Mouse (Mus musculus) heart, embryonic 15.5 days (tissue): ENCODE measurements at regions not wholly inside any gene's neighbourhood (a gene's known extent, or its start where the extent isn't known, plus 50 kb on each side); places are given as distances from the start of the nearest gene placed in this dataset.

Source experiments
- ATAC-seq: fragments of 200-750 bp; cut with Nextera tagmentation; replicated peaks from 2 replicates; pipeline ENCODE4 v1.8.0; 2017; ENCODE audit warnings: low read depth, moderate TSS enrichment; ENCODE audit not compliant: insufficient number of reproducible peaks, insufficient read depth, low FRiP score
- H3K27ac ChIP-seq: fragments of 300-500 bp; sonication (generic); 2 replicates; pipeline ENCODE4 v1.5.1; 2015; ENCODE audit warnings: mild to moderate bottlenecking, inconsistent platforms
- H3K27me3 ChIP-seq: fragments of 300-500 bp; sonication (generic); 2 replicates; pipeline ENCODE4 v1.6.1; 2015; ENCODE audit warnings: inconsistent platforms
- H3K36me3 ChIP-seq: fragments of 300-500 bp; sonication (generic); 2 replicates; pipeline ENCODE4 v1.6.1; 2015; ENCODE audit warnings: mild to moderate bottlenecking, inconsistent platforms
- H3K4me1 ChIP-seq: fragments of 300-500 bp; sonication (generic); replicated peaks from 2 replicates; pipeline ENCODE4 v1.6.1; 2015; ENCODE audit warnings: inconsistent platforms
- H3K4me2 ChIP-seq: fragments of 300-500 bp; sonication (generic); 2 replicates; pipeline ENCODE4 v1.6.1; 2015; ENCODE audit warnings: inconsistent platforms, mild to moderate bottlenecking, moderate library complexity
- H3K4me3 ChIP-seq: fragments of 300-500 bp; sonication (generic); 2 replicates; pipeline ENCODE4 v1.5.1; 2015; ENCODE audit warnings: mild to moderate bottlenecking, inconsistent platforms
- H3K9ac ChIP-seq: fragments of 300-500 bp; sonication (generic); 2 replicates; pipeline ENCODE4 v1.6.1; 2015; ENCODE audit warnings: mild to moderate bottlenecking, inconsistent platforms
- H3K9me3 ChIP-seq: fragments of 300-500 bp; sonication (generic); replicated peaks from 2 replicates; pipeline ENCODE4 v1.6.1; 2016; ENCODE audit warnings: inconsistent platforms
- WGBS: fragments of 180-500 bp; shearing (Covaris S2); methylation state at CpG from one replicate; pipeline ENCODE4 v1.1.7; 2015; ENCODE audit warnings: mixed read lengths; 5-methylcytosine and 5-hydroxymethylcytosine counted together

- 48% methylated on average over 7 of the region's 7 CpGs for WGBS
- no peak for ATAC-seq
- Histone ChIP-seq H3K27me3 (no peaks in the 10 kb centered on the region), H3K9ac (no peak overlapping the region), H3K36me3 (no peaks in the 10 kb centered on the region), H3K4me3 (no peak overlapping the region), H3K4me2 (no peak overlapping the region), H3K27ac (no peak overlapping the region), H3K9me3 (no peaks in the 10 kb centered on the region), H3K4me1 (peaks cover 15% of the 10 kb centered on the region)
Measured at GRCm38 (mm10) chr11:79749755-79750434, 158.9 kb downstream of the Rab11fip4 start.

- WGBS, result 95% methylated on average over 10 of the region's 10 CpGs
- Histone ChIP-seq H3K9me3 (no peaks in the 10 kb centered on the region), H3K27me3 (no peaks in the 10 kb centered on the region), H3K36me3 (no peaks in the 10 kb centered on the region), H3K4me1 (peaks cover 15% of the 10 kb centered on the region), H3K4me2 (no peak overlapping the region), H3K27ac (no peak overlapping the region), H3K4me3 (no peak overlapping the region), H3K9ac (no peak overlapping the region)
- no peak for ATAC-seq
Measured at GRCm38 (mm10) chr11:79749141-79749540, 158.1 kb downstream of the Rab11fip4 start.

GRCm38 (mm10) chr11:79748606-79749125 lies 157.7 kb downstream of the Rab11fip4 start:
- WGBS, result 92% methylated on average over 7 of the region's 7 CpGs
- Histone ChIP-seq H3K4me2 (no peak overlapping the region), H3K9ac (no peak overlapping the region)

GRCm38 (mm10) chr11:79747801-79748200 lies 156.8 kb downstream of the Rab11fip4 start:
- Histone ChIP-seq H3K27ac (no peak overlapping the region), H3K4me3 (no peak overlapping the region), H3K9ac (no peak overlapping the region), H3K4me1 (peaks cover 15% of the 10 kb centered on the region), H3K36me3 (no peaks in the 10 kb centered on the region), H3K27me3 (no peaks in the 10 kb centered on the region), H3K9me3 (no peaks in the 10 kb centered on the region), H3K4me2 (no peak overlapping the region)
- 81% methylated on average over 6 of the region's 6 CpGs for WGBS
- no peak for ATAC-seq

More at GRCm38 (mm10) chr11:79748606-79749125, 157.7 kb downstream of the Rab11fip4 start:
- Histone ChIP-seq H3K27me3 (no peaks in the 10 kb centered on the region), H3K27ac (no peak overlapping the region), H3K9me3 (no peaks in the 10 kb centered on the region), H3K4me1 (peaks cover 15% of the 10 kb centered on the region), H3K36me3 (no peaks in the 10 kb centered on the region), H3K4me3 (no peak overlapping the region)
- no peak for ATAC-seq
